Mouse (Mus musculus): ENCODE results near the gene Ttll10.

GRCm38 (mm10) chr4:156069701-156070100 lies 10.5 kb upstream of the Ttll10 start:
- TF ChIP-seq CTCF (conservative IDR thresholded peaks at IDR 0.05; ENCODE audit: insufficient read depth, insufficient read length, low read depth, low read length) (no peak), POLR2A (IDR thresholded peaks at IDR 0.05; ENCODE audit: low read depth, low read length) (no peak)
